Mouse (Mus musculus): ENCODE measurements around the gene Esf1.
"Not testable (repeated sequence)": the region's sequence is repeated elsewhere in the genome, so short reads cannot be mapped to it uniquely, and the experiment has no call there.

Gene Esf1

GRCm38 (mm10) chr2:140170127-140170802, at the start of gene Esf1, which contains the start of gene Ndufaf5:
Gene Esf1, minus strand, starts transcription at chr2:140170564.
Gene Ndufaf5, plus strand, starts transcription at chr2:140170649.
- peak; percentile 92 for DNase-seq (ENCODE audit: low spot score)

DNA sequence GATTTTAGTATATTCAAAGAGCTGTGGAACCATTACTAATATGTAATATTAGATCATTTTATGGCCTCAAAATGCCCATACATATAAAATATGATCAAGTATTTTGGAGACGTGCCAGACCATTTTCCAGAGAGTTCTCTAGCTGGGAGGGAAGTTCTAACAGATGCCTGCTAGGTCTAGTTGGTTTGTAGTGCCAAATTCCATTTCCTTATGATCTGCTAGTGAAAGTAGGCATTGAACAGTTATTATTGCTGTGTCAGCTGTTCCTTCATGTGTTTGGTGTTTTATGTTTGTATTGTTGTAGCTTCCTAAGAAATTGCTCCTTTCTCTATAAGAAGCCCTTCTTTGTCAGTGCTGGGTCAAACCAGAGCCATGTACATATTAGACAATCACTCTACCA, 45.6 kb upstream of the Esf1 start:
- DNase-seq (ENCODE audit: low spot score): no peak

DNA sequence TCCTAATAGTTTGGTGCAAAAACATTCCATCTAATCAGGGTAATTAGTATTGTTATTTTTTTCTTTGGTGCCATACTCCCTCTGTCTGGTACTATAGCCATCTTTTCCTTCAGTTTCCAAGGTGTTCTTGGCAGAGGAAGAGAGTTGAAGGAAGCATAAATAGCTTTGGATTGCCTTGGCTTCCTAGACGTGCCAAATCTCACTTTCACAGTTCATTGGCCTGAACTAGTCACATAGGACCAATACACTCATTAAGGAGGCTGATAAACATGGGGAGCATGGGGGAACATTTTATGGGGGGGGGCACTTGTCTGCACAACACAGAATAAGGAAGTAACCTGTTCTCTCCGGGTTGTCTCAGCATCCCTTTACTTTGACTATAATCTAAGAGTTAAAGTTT, 45.1 kb upstream of the Esf1 start:
- DNase-seq (ENCODE audit: low spot score): no peak

DNA sequence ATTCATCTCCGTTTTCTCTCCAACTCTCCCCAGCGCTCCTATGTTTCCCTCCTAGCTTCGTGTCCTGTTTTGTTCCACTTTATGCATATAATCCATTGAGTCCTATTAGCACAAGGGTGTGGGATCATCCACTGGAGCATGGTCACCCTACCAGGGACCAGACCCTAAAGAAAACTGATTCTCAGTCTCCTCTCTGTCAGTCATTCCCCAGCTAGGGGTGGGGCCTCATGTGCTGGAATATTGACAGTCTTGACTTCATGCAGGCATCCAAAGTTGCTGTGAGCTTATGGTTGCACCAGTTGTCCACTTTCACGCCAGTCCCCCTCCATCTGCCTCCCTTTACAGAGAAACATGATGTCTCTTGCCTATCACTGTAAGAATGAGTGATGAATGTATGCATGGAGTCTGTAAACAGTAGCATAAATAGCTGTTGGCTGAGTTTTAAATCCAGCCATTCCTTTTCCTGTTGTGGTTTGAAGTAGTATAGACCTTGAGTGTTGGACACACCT, 44.2 kb upstream of the Esf1 start:
- DNase-seq (ENCODE audit: low spot score): no peak

- no peak for DNase-seq (ENCODE audit: low spot score)
Measured at GRCm38 (mm10) chr2:140203756-140204155, 33.4 kb upstream of the Esf1 start.

- DNase-seq (ENCODE audit: low spot score): no peak
Measured at GRCm38 (mm10) chr2:140202573-140202972, 32.2 kb upstream of the Esf1 start.

DNA sequence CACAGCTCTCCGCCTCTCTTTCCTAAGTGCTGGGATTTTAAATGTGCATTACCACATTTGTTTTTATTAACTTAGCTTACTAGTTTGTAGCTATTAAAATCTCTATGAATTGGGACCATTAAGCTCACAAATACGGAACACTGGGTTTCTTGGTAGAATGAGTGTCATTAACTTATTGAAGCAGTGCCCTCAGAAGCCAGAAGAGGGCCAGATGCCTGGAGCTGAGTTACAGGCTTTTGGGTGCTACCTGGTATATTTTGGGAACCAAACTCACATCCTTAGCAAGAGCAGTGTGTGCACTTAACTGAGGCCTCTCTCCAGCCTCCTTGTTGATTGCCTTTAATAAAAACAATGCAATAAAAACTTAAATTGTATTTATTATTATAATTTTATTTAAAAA, 30.3 kb upstream of the Esf1 start:
- no peak for DNase-seq (ENCODE audit: low spot score)

DNA sequence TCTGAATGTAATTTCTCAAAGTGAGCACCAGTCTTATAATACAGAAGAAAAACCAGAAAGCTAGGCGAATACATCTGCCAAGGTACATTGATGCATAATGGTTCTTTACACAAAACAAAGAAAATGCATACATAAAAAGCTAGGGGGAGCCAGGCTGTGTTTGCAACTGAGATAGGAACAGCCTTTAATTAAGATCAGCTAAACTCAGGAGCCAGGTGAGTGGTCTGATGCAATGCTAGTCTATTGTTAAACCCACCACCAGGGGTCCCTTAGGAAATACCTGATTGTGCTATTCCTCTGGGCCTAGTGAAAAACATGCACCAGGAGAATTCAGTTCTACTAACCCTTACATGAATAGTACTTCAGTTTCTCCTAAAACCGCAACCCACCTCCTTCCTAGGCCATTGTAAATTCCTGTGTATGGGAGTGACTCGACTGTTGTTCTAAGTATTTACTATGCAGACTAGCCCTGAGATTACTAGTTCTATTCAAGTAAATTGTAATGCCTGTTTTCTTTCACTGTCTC, 15.4 kb upstream of the Esf1 start:
- not testable (repeated sequence) for DNase-seq (ENCODE audit: low spot score)

DNA sequence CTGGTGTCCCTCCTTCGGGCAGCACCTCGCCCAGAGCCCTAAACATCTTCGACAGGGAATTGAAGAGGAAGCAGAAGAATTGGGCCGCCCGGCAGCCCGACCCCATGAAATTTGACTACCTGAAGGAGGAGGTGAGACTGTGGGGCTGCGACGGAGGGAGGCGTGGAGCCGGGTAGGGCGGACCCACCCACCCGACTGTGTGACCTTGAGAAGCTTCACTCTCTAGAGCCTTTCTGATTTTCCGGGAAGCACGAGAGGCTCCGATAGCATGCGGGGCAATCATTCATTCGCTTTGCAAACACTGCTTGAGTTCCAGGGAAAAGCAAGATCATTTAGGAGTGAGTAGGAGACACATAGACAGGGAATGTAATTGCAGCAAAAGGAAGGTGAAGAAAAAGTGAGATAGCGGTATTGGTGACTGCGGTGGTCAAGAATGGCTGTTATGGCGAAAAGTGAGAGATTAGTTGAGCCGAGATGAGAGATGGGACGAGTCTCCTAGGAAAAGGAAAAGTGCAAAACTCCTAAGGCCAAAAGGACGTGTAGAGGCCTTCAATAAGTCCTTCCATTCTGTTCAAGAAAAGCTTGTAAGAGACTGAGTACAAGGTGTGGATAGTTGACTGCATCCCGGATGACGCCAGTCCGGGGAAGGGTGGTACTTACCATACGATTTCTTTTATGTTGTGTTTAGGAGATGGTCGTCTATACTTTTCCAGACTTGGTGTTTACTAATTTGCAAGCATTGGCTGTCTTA, 614 bp upstream of the Esf1 start:
- no peak for DNase-seq (ENCODE audit: low spot score)

DNA sequence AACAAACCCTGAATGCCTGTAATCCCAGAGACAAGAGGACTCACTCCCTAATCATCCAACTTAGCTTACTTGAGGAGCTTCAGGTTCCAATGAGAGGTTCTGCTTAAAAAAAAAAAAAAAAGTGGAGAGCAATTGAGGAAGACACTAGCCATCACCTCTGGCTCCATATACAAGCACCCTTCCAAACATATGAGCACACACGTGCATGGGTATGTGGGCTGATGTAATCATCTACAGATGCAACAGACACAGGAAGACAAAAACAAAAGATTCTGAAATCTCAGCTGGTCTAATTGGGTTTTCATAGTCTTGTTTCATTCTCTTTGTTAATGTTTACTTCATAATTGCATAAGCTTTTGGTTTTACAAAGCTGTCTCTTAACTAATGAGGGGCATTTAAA, 1.3 kb downstream of the Esf1 start:
- no peak for DNase-seq (ENCODE audit: low spot score)

DNA sequence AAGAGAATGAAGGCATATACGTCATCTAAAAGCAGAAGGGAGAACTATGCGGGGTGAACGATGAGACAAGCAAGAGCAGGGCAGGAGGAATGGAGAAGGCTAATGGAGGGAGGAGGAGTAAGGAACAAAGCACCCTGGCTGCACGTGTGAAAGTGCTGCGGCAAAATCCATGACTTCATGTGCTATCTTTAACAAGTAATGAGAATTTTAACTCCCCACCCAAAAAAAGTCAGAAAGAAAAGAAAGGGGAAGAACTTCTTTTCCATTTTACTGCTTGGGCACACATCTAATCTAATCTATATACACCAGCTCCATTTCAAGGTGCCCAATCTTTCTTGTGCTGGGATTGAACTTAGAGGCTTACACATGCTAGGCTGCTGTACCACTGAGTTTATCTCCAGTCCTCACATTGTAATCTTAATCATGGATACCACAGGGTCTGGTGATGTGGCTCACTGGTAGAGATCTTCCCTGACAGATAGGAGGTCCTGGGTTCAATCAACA, 7.0 kb downstream of the Esf1 start:
- DNase-seq (ENCODE audit: low spot score): no peak

GRCm38 (mm10) chr2:140159186-140159730, 11.1 kb downstream of the Esf1 start:
- no peak for DNase-seq (ENCODE audit: low spot score)

GRCm38 (mm10) chr2:140151743-140152142, 18.6 kb downstream of the Esf1 start, which contains the start of gene Gm17374:
Gene Gm17374, plus strand, starts transcription at chr2:140152043.
- DNase-seq (ENCODE audit: low spot score): not testable (repeated sequence)

DNA sequence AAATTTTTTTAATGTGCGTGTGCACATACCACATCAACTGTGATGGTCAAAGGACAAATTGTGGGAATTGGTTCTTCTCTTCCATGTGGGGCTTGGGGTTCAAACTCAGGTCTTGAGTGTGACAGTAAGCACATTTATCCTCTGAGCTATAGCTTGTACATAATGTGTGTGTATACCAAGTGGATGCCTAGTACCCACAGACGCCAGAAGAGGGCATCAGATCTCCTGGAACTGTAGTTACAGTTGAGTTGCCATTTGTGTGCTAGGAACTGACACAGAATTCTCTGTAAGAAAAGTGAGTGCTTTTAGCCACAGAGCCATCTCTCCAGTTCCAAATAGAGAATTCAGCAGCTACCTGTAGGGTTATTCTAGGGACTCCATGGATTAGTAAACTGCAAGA, 44.8 kb downstream of the Esf1 start:
- DNase-seq (ENCODE audit: low spot score): no peak

- DNase-seq (ENCODE audit: low spot score): no peak
Measured at GRCm38 (mm10) chr2:140113851-140114250, 56.5 kb downstream of the Esf1 start.

DNA sequence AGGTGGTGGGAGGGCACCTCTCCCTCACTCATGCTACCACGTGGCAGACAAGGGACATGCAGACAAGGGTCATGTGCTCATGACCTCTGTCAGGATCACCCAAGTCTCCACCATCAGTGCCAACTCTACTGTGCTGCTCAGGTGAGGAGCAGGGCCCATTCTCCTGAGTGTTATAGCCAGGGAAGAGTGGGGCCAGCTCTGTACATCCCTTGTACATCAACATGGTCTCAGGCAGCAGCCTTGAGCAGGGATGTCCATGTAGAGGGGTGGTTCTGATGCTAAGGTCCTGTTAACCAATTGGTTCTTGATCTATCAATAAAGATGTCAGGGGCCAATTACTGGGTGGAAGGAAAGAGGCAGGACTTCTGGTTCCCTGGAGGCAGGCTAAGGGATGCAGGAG, 61.4 kb downstream of the Esf1 start:
- DNase-seq (ENCODE audit: low spot score): no peak

DNA sequence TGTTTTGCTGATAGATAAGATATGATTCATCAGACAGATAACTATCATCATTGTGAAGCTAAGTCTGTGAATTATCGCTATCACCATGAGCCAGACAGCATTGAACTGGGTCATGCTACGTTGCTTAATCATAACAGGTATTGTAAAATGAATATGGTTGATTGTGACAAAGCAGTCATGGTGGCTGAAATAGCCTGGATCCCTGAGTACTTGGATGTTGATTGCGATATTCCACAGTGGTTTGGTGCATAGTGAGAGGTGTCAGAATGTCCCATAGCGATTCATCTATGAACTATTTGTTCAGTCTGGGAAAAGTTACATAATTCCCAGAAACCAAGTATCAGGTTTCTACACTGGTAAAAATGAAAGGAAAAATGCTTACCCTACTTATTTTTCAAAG, 62.7 kb downstream of the Esf1 start:
- no peak for DNase-seq (ENCODE audit: low spot score)

GRCm38 (mm10) chr2:140104951-140105350, 65.4 kb downstream of the Esf1 start:
- DNase-seq (ENCODE audit: low spot score): no peak

GRCm38 (mm10) chr2:140100551-140101474, 69.6 kb downstream of the Esf1 start:
- no peak for DNase-seq (ENCODE audit: low spot score)

DNA sequence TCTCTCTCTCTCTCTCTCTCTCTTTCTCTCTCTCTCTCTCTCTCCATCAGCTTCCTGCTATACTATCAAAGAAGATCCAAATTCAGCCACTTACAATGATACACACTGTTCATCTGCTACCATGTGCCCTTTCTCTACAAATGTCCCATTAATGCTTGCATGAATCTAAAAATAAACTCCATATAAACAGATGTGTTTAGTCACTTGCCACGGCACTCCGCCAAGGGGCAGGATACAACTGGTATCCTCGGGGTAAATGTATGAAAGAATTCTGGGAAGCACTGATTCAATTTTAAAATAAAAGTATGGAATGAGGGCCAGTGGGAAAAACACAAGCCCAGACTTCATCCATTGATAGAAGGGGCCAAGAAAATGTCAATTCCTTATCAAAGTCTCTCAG, 70.4 kb downstream of the Esf1 start:
- no peak for DNase-seq (ENCODE audit: low spot score)

DNA sequence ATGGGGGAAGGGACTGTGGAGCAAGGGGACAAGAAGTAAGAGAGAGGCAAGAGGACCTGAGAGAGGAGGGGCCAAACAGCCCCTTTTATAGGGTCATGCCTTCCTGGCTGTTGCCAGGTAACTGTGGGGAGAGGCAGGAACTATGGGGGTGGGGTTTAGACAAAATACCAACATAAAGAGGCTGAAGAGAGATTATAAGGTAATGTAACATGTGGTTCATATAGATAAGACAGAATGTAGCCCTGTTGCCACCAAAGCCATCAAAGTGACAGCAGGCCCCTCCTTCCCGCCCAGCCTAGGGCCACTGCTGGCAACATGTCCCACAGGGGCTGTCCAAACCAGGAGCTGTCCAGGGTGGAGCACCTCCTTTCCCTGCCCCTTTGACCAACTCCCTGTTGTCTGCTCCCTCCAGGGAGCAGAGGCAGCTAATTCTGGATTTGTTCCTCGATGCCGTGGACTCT, 73.2 kb downstream of the Esf1 start:
- no peak for DNase-seq (ENCODE audit: low spot score)

All from ovary, postnatal 10 days (tissue).